Mouse (Mus musculus): ENCODE data around the gene Tha1.

Gene Tha1

DNA sequence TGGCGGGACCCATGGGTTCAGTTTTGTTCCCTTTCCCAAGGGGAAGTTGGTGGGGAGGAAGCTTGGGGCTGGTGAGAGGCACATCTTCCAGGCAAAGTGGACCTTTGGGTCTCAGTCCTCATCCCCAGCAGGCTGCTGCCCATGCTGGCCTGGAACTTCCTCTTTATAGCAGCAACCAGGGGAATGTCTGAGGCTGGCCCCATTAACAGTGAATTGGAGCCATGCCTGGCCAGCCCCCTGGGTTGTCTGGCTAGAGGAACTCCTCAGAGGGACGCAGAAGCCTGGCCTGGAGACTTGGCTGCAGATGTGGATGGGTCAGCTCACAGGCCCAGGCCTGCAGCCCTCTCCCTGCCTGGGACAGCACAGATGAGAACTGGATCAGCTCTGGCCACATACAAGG lies 8.5 kb downstream of the Tha1 start:
- TF ChIP-seq POU5F1 (IDR thresholded peaks at IDR 0.05; ENCODE audit: borderline replicate concordance, low read length), result no peak
- TF ChIP-seq NANOG (IDR thresholded peaks at IDR 0.05; ENCODE audit: borderline replicate concordance, low read length), result no peak
- TF ChIP-seq CTCF (conservative IDR thresholded peaks at IDR 0.05; ENCODE audit: low read length), result no peak
- Histone ChIP-seq H3K4me1 (replicated peaks; ENCODE audit: low read depth, low read length) (peaks cover 99% of the 10 kb centered on the region), H3K4me3 (replicated peaks; ENCODE audit: low read length) (no peak overlapping the region), H3K27me3 (ENCODE audit: insufficient read depth, low read length) (peaks cover 52% of the 10 kb centered on the region), H3K9me3 (ENCODE audit: low read length) (no peaks in the 10 kb centered on the region), H3K36me3 (ENCODE audit: insufficient read depth, low read length) (no peaks in the 10 kb centered on the region; the same call in 1 of the 2 replicates)

DNA sequence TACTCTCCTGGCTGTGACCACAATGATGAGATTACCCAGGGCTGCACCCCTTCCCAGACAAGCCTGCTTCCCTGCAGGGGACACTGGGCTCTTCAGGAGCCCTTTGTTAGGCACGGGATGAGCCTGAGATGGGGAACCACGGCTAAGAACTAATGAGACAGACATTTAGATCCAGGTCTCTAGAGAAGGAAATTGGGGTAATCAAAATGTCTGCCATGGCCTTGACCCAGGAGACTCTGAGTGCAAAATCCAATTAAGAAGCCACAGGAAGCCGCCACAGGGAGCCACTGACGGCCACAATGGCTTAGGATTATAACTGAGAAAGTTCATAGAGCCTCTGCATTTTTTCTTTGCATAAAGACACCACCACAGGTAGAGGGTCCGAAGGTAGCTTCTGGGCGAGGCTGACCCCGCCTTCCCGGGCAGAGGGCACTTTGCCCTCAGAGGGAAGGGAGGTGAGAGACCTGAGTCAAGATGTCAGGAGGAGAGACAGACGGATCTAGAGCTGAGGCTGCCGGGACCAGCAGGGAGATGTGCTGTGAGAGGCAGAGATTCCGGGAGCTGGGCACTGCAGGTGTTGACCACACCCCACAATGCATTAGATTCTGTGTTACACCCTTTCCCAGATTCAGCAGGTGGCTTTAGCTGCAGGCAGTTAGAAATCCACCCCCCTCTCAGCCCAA lies 10.0 kb downstream of the Tha1 start:
- TF ChIP-seq POU5F1 (IDR thresholded peaks at IDR 0.05; ENCODE audit: borderline replicate concordance, low read length) (no peak), NANOG (IDR thresholded peaks at IDR 0.05; ENCODE audit: borderline replicate concordance, low read length) (peak; percentile 69; the same call in 1 of the 2 replicates), CTCF (conservative IDR thresholded peaks at IDR 0.05; ENCODE audit: low read length) (no peak)
- Histone ChIP-seq H3K9me3 (ENCODE audit: low read length) (no peaks in the 10 kb centered on the region), H3K4me3 (replicated peaks; ENCODE audit: low read length) (peak overlapping the region; percentile 63), H3K27me3 (ENCODE audit: insufficient read depth, low read length) (peaks cover 55% of the 10 kb centered on the region), H3K4me1 (replicated peaks; ENCODE audit: low read depth, low read length) (peaks cover 99% of the 10 kb centered on the region), H3K36me3 (ENCODE audit: insufficient read depth, low read length) (peaks cover 10% of the 10 kb centered on the region)

DNA sequence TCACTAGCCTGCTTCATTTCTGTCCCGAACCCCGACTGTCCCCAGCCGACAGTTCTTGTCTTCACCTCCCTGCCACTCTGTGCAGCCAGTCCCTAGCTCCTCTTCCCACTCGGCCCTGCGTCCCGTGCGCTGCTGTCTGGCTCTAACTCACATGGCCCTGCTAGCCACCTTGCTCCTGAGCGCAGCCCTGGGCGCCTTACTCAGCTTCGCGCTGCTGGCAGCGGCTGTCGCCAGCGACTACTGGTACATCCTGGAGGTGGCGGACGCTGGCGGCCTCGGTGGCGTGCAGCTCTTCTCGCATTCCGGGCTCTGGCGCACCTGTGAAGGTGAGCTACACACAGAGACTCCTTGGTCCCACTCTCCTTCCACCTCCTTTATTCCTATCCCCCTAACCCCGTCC lies 12.7 kb downstream of the Tha1 start, which contains the start of gene Tmem235:
Tmem235 (plus strand) TSS at position 152 of the 400 bp plus-strand sequence.
- Histone ChIP-seq H3K4me1 (replicated peaks; ENCODE audit: low read depth, low read length) (peaks cover 96% of the 10 kb centered on the region), H3K36me3 (ENCODE audit: insufficient read depth, low read length) (peaks cover 35% of the 10 kb centered on the region), H3K9me3 (ENCODE audit: low read length) (peaks cover 10% of the 10 kb centered on the region), H3K27me3 (ENCODE audit: insufficient read depth, low read length) (peaks cover 53% of the 10 kb centered on the region), H3K4me3 (replicated peaks; ENCODE audit: low read length) (peak within 1 kb of the TSS; percentile 67)
- no peak for TF ChIP-seq CTCF (conservative IDR thresholded peaks at IDR 0.05; ENCODE audit: low read length)
- TF ChIP-seq NANOG (IDR thresholded peaks at IDR 0.05; ENCODE audit: borderline replicate concordance, low read length), result no peak
- TF ChIP-seq POU5F1 (IDR thresholded peaks at IDR 0.05; ENCODE audit: borderline replicate concordance, low read length), result no peak

DNA sequence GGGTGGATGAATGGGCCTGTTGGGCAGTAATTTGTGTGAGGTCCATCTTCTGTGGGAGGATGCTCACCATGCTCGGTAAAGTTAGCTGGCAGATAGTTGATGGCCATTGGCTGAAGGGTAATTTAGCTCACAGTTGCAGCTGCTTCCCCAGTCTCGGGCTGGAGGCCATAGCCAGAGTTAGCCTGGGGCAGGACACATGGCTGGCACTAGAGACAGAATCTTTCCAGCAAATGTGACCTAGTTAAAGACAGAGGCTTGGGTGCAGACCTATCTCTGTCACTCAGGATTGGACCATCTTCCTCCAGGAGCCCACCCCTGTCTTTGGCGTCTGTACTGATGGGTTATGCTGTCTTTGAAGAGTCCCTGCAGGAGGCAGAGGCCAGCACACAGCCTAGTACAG lies 14.9 kb downstream of the Tha1 start:
- Histone ChIP-seq H3K4me1 (replicated peaks; ENCODE audit: low read depth, low read length) (peaks cover 95% of the 10 kb centered on the region), H3K4me3 (replicated peaks; ENCODE audit: low read length) (no peak overlapping the region), H3K27me3 (ENCODE audit: insufficient read depth, low read length) (peaks cover 35% of the 10 kb centered on the region), H3K9me3 (ENCODE audit: low read length) (peaks cover 10% of the 10 kb centered on the region), H3K36me3 (ENCODE audit: insufficient read depth, low read length) (peaks cover 57% of the 10 kb centered on the region)
- TF ChIP-seq CTCF (conservative IDR thresholded peaks at IDR 0.05; ENCODE audit: low read length), result no peak
- no peak for TF ChIP-seq POU5F1 (IDR thresholded peaks at IDR 0.05; ENCODE audit: borderline replicate concordance, low read length)
- TF ChIP-seq NANOG (IDR thresholded peaks at IDR 0.05; ENCODE audit: borderline replicate concordance, low read length), result no peak

DNA sequence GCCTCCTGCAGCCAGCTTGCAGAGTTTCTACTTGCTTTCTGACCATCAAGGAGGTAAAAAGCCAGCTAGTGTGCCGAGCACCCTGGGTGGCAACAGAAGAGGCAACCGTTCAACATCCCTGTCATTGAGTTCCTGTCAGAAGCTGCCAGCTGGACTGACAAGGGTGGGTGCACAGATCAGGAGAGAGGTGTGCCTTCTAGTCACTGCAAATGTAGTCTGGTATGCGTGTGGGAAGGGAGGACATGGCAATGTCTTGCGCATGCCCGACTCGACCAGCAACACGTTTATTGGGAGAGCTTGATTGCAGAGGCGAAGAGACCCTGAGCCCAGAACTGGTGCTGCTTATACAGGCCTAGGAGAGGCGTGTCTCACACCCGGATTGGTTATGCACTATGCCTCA lies 15.8 kb downstream of the Tha1 start:
- Histone ChIP-seq H3K4me1 (replicated peaks; ENCODE audit: low read depth, low read length) (peaks cover 95% of the 10 kb centered on the region), H3K36me3 (ENCODE audit: insufficient read depth, low read length) (peaks cover 66% of the 10 kb centered on the region), H3K9me3 (ENCODE audit: low read length) (peaks cover 10% of the 10 kb centered on the region), H3K27me3 (ENCODE audit: insufficient read depth, low read length) (peaks cover 29% of the 10 kb centered on the region), H3K4me3 (replicated peaks; ENCODE audit: low read length) (no peak overlapping the region)
- TF ChIP-seq CTCF (conservative IDR thresholded peaks at IDR 0.05; ENCODE audit: low read length), result no peak
- TF ChIP-seq POU5F1 (IDR thresholded peaks at IDR 0.05; ENCODE audit: borderline replicate concordance, low read length), result no peak
- TF ChIP-seq NANOG (IDR thresholded peaks at IDR 0.05; ENCODE audit: borderline replicate concordance, low read length), result no peak

DNA sequence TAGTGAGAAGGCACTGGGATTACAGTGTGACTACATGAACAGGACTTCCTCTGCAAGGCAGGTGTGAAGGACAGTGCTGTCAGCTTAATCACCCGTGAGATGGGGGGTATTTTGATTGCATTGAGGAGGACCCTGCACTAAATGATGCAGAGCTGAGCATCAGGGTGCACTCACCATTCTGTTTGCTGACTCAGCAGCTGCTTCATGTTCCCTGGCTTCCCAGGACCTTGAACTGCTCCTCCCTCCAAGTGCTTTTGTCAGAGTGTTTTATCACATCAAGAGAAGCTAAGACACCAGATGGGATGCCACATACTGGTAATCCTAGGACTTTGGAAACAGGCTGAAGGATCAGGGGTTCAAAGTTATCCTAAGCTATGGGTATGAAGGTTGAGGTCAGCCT lies 17.3 kb downstream of the Tha1 start:
- Histone ChIP-seq H3K36me3 (ENCODE audit: insufficient read depth, low read length) (peaks cover 80% of the 10 kb centered on the region), H3K4me3 (replicated peaks; ENCODE audit: low read length) (no peak overlapping the region), H3K27me3 (ENCODE audit: insufficient read depth, low read length) (peaks cover 14% of the 10 kb centered on the region), H3K4me1 (replicated peaks; ENCODE audit: low read depth, low read length) (peaks cover 94% of the 10 kb centered on the region), H3K9me3 (ENCODE audit: low read length) (peaks cover 10% of the 10 kb centered on the region)
- no peak for TF ChIP-seq NANOG (IDR thresholded peaks at IDR 0.05; ENCODE audit: borderline replicate concordance, low read length)
- no peak for TF ChIP-seq CTCF (conservative IDR thresholded peaks at IDR 0.05; ENCODE audit: low read length)
- no peak for TF ChIP-seq POU5F1 (IDR thresholded peaks at IDR 0.05; ENCODE audit: borderline replicate concordance, low read length)

DNA sequence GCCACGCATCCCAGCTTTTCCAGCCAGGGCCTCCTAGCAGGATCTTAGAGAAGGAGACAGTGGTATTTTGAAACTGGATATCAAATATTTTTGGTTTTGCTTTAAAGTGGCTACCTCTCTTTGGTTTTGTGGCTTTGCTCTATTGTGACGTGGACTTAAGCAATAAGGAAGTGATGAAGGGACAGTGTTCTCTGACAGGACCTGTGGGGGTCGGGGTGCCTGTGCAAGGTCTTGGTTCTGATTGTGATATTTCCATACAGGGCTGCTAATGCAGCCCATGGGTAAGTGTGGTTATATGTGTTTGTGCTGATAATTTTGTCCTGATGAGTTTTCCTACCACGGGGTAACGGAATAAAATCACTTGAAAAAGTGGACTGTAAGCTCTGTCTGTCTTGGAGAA lies 17.9 kb downstream of the Tha1 start:
- H3K4me3 ChIP-seq (replicated peaks; ENCODE audit: low read length), result no peak overlapping the region
- no peak for TF ChIP-seq POU5F1 (IDR thresholded peaks at IDR 0.05; ENCODE audit: borderline replicate concordance, low read length)
- TF ChIP-seq NANOG (IDR thresholded peaks at IDR 0.05; ENCODE audit: borderline replicate concordance, low read length), result no peak
- TF ChIP-seq CTCF (conservative IDR thresholded peaks at IDR 0.05; ENCODE audit: low read length), result no peak

DNA sequence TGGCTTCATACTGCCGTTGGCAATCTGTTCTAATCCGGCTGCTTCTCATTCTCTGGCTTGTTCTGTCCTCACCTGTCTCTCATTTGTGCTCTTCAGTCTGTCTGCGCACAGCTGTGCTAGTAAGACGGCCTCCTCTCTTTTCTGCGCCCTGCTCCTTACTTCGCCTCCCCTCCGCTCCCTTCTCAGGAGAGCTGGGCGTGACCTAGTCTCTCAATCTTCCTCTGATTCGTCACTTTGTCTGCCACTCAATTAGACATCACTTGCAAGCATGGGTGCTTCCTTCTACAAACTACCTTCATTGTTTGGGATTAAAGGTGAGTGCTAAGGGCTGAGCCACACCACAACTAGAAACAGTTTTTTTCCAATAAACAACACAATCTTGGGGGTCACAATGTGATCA lies 19.0 kb downstream of the Tha1 start:
- peaks cover 10% of the 10 kb centered on the region for H3K9me3 ChIP-seq (ENCODE audit: low read length)
- peaks cover 87% of the 10 kb centered on the region for H3K36me3 ChIP-seq (ENCODE audit: insufficient read depth, low read length)
- H3K4me3 ChIP-seq (replicated peaks; ENCODE audit: low read length), result no peak overlapping the region
- peaks cover 87% of the 10 kb centered on the region for H3K4me1 ChIP-seq (replicated peaks; ENCODE audit: low read depth, low read length)
- TF ChIP-seq NANOG (IDR thresholded peaks at IDR 0.05; ENCODE audit: borderline replicate concordance, low read length), result no peak
- no peak for TF ChIP-seq CTCF (conservative IDR thresholded peaks at IDR 0.05; ENCODE audit: low read length)
- TF ChIP-seq POU5F1 (IDR thresholded peaks at IDR 0.05; ENCODE audit: borderline replicate concordance, low read length), result no peak
- H3K27me3 ChIP-seq (ENCODE audit: insufficient read depth, low read length), result no peaks in the 10 kb centered on the region

More for the DNA sequence above, 17.9 kb downstream of the Tha1 start:
- Histone ChIP-seq H3K27me3 (ENCODE audit: insufficient read depth, low read length) (peaks cover 8% of the 10 kb centered on the region), H3K36me3 (ENCODE audit: insufficient read depth, low read length) (peaks cover 85% of the 10 kb centered on the region), H3K9me3 (ENCODE audit: low read length) (peaks cover 10% of the 10 kb centered on the region), H3K4me1 (replicated peaks; ENCODE audit: low read depth, low read length) (peaks cover 94% of the 10 kb centered on the region)

Measured in E14TG2a.4 (cell line).